Mouse (Mus musculus) kidney, postnatal 0 days (tissue): ENCODE results near the gene C4bp. TPM values are rescaled to one million over a fixed set of nuclear protein-coding genes. Genes with fewer than 3 reads are reported as not detected.
"Not testable (repeated sequence)": the region's sequence is repeated elsewhere in the genome, so short reads cannot be mapped to it uniquely, and the experiment has no call there.

Experiments
- ATAC-seq: fragments of 200-750 bp; cut with Nextera tagmentation; replicated peaks from 2 replicates; pipeline ENCODE4 v1.8.0; 2017; ENCODE audit warnings: low read depth, moderate number of reproducible peaks, moderate TSS enrichment, moderate library complexity; ENCODE audit not compliant: low FRiP score
- DNase-seq: peaks from one replicate; pipeline ENCODE4 v3.0.0-alpha.2; 2016; ENCODE audit warnings: low spot score
- H3K27ac ChIP-seq: fragments of 300-500 bp; sonication (generic); 2 replicates; pipeline ENCODE4 v1.5.1; 2014; ENCODE audit warnings: mild to moderate bottlenecking
- H3K27me3 ChIP-seq: fragments of 300-500 bp; sonication (generic); 2 replicates; pipeline ENCODE4 v1.6.1; 2014; ENCODE audit warnings: low read length, mixed read lengths; ENCODE audit not compliant: insufficient read depth
- H3K36me3 ChIP-seq: fragments of 300-500 bp; sonication (generic); 2 replicates; pipeline ENCODE4 v1.6.1; 2014; ENCODE audit warnings: low read length, mixed read lengths; ENCODE audit not compliant: insufficient read depth
- H3K4me1 ChIP-seq: fragments of 300-500 bp; sonication (generic); replicated peaks from 2 replicates; pipeline ENCODE4 v1.6.1; 2014; ENCODE audit warnings: antibody characterized with exemption, low read length, mixed read lengths; ENCODE audit not compliant: insufficient read depth
- H3K4me2 ChIP-seq: fragments of 300-500 bp; sonication (generic); 2 replicates; pipeline ENCODE4 v1.6.1; 2014; ENCODE audit warnings: mild to moderate bottlenecking, low read length, moderate library complexity, mixed read lengths
- H3K4me3 ChIP-seq: fragments of 300-500 bp; sonication (generic); replicated peaks from 2 replicates; pipeline ENCODE4 v1.5.1; 2014; ENCODE audit warnings: low read depth, low read length
- H3K9ac ChIP-seq: fragments of 300-500 bp; sonication (generic); 2 replicates; pipeline ENCODE4 v1.6.1; 2014; ENCODE audit warnings: low read depth, low read length
- H3K9me3 ChIP-seq: fragments of 300-500 bp; sonication (generic); replicated peaks from 2 replicates; pipeline ENCODE4 v1.6.1; 2016; ENCODE audit warnings: low read length, inconsistent platforms, mixed read lengths
- CTCF ChIP-seq: IDR thresholded peaks from 2 replicates; pipeline ENCODE4 v1.5.1; 2016; ENCODE audit warnings: antibody characterized with exemption, low read depth, mild to moderate bottlenecking, moderate library complexity
- WGBS: fragments of 180-500 bp; shearing (Covaris S2); extraction: QIAGEN DNeasy Blood & Tissue Kit; methylation state at CpG from one replicate; pipeline ENCODE4 v1.1.7; 2014; 5-methylcytosine and 5-hydroxymethylcytosine counted together
- polyA plus RNA-seq: library from polyadenylated mRNA; unstranded; fragments of >200 nt; fragmentation: Nextera tagmentation; extraction: Ambion mirVana; gene quantifications from 2 replicates; pipeline ENCODE4 v1.2.1, GENCODE M21; 2015

The C4bp gene
- polyA plus RNA-seq, 1 experiment from 2014 or later, result 3.6 TPM

DNA sequence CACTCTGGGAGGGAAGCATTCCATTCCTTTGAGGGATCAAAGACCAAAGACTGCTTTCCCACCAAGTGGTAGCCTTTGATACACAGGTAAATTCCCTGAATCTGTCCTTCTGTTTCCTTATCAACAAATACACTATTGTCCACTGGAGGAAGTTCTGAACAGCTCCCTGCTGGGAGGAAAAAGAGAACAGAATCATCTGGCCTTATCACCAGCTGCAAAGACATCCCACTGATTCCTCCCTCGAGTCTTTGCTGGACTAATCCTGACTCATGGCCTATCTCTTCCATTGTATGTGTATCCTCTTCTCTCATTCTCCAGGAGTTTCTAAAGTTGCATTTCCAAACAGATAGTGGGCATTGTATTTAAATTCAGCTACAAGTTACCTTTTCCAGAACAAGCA is 22.5 kb upstream of the C4bp start:
- no peaks in the 10 kb centered on the region for H3K36me3 ChIP-seq
- no peaks in the 10 kb centered on the region for H3K27me3 ChIP-seq
- no peak for TF ChIP-seq CTCF
- no peak for ATAC-seq
- H3K4me2 ChIP-seq, result no peak overlapping the region
- no peak overlapping the region for H3K9ac ChIP-seq
- 56% methylated on average over 1 of the region's 1 CpGs for WGBS
- DNase-seq, result no peak
- H3K4me3 ChIP-seq, result no peak overlapping the region
- H3K4me1 ChIP-seq, result no peaks in the 10 kb centered on the region
- no peak overlapping the region for H3K27ac ChIP-seq
- H3K9me3 ChIP-seq, result no peaks in the 10 kb centered on the region

DNA sequence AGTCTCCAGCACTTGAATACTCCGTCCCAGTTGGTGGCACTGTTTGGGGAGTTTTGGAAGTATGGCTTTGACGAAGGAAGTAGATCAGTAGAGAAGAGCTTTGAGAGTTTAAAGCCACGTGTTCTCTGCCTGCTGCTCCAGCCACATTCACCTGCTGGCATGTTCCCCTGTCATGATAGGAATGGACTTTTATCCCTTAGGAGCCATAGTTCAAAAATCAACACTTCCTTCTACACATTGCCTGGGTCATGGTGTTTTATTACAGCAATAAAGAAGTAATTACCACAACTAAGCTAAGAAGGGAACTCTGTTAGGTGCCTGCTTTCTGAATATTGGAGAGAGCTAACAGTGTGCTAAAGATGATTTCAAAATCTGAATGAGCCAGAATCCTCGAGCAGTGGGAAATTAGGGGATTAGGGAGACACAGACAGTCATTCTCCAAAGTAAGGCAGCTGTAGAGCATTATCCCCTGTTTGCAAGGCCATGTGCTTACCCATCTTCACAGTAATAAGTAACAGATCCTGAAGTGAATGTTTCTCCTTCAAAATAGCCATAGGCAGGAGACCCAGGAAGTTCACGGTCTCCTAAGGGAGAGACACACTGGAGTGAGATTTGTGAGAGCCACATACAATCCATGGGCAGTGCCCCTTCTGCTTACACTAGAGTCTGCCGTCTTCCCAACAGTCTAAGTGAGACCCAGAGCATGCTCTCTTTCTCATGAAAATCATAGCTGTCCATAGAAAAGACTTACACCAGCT is 20.4 kb upstream of the C4bp start:
- 64% methylated on average over 6 of the region's 6 CpGs for WGBS
- no peak for TF ChIP-seq CTCF
- H3K27ac ChIP-seq, result no peak overlapping the region
- DNase-seq (no peak), ATAC-seq (no peak)
- no peak overlapping the region for H3K4me2 ChIP-seq
- H3K9me3 ChIP-seq, result no peaks in the 10 kb centered on the region
- H3K36me3 ChIP-seq, result no peaks in the 10 kb centered on the region
- H3K4me1 ChIP-seq, result no peaks in the 10 kb centered on the region
- H3K9ac ChIP-seq, result no peak overlapping the region
- no peaks in the 10 kb centered on the region for H3K27me3 ChIP-seq
- H3K4me3 ChIP-seq, result no peak overlapping the region

DNA sequence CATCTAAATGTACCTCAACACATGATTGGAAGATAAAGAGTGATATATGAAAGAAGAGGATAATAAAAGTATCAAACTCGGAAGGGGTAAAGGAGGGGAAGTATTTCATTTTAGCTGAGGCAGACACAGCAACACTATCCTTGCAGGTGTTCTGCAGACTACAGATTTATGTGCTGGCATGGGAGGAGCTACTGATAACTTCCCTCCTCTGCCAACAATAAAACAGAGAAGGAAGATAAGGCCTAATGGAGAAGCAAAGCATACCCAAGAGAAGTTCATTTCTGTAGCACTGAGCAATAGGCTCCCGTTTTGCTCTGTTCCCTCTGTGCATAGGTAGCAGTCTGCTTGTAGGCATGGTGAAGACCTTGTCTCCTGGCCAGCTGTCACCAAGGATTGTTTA is 19.6 kb upstream of the C4bp start:
- H3K9me3 ChIP-seq, result no peaks in the 10 kb centered on the region
- H3K27ac ChIP-seq, result no peak overlapping the region
- no peaks in the 10 kb centered on the region for H3K27me3 ChIP-seq
- no peak overlapping the region for H3K4me2 ChIP-seq
- no peak for TF ChIP-seq CTCF
- no peak overlapping the region for H3K4me3 ChIP-seq
- DNase-seq, result no peak
- ATAC-seq, result no peak
- no peaks in the 10 kb centered on the region for H3K4me1 ChIP-seq
- H3K9ac ChIP-seq, result no peak overlapping the region
- H3K36me3 ChIP-seq, result no peaks in the 10 kb centered on the region
- 50% methylated on average over 2 of the region's 2 CpGs for WGBS

DNA sequence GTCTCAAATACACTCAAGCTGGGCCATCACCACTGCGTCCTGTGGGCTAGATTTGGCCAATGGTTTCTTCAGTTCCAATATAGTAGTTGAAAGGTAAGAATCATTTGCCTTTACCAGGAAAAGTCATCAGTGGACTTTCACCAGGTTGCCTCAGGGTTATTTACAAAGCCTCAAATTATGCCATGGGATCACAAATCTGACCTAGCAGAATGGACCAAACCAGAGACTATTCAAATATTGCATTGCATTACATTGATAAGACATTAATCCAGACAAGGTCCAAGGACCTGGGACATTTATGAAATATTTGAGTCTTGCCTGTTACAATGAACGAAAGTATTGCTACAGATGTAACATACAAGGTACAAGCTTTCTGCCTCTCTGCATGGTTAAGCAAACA is 17.1 kb upstream of the C4bp start:
- 87% methylated on average over 2 of the region's 2 CpGs for WGBS

DNA sequence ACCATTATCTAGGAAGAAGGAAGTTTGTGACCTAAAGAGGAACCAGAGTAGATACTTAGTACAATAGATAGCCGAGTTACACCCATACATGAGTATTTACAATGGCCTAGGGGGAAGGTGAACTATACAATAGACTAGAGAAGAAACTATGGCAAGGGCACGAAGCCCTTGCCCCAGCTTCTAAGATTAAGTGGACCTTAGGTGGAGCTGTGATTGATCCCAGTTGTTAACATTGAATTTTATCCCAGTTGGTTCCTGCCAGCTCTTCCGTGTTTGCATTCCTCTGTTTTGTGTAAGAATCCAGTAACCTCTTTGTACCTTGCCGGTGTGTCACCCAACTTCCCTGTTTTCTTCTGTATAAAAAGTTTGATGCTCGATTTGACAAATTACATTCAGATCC is 2.1 kb upstream of the C4bp start:
- not testable (repeated sequence) for H3K4me2 ChIP-seq, DNase-seq, H3K4me1 ChIP-seq, H3K27ac ChIP-seq, H3K4me3 ChIP-seq, H3K9ac ChIP-seq, H3K36me3 ChIP-seq, H3K27me3 ChIP-seq, ATAC-seq, H3K9me3 ChIP-seq
- 91% methylated on average over 5 of the region's 5 CpGs for WGBS

More for the DNA sequence above, 17.1 kb upstream of the C4bp start:
- Histone ChIP-seq H3K4me1 (no peaks in the 10 kb centered on the region), H3K9ac (no peak overlapping the region), H3K4me3 (no peak overlapping the region), H3K4me2 (no peak overlapping the region), H3K36me3 (no peaks in the 10 kb centered on the region), H3K9me3 (no peaks in the 10 kb centered on the region), H3K27me3 (no peaks in the 10 kb centered on the region), H3K27ac (no peak overlapping the region)
- TF ChIP-seq CTCF, result no peak
- ATAC-seq (no peak), DNase-seq (no peak)

DNA sequence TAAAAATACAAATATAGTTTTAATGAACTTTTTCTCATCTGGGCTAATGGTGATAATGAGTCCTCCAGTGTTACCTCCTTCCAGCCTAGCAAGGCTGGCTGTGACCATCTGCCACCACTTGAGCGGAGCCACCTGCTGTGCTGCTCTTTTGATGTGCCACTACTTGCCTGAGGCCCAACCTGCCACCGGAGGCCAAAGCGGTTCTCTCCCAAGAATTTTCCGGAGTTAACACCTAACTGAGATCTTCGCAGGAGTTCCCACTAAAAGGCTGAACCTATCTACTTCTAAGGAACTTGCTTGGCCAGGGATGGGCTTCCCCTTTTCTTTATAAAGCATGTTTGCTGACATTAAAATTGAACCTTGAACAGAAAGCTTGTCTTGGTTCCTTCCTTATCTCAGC is 1.8 kb downstream of the C4bp start:
- not testable (repeated sequence) for H3K4me1 ChIP-seq, ATAC-seq, H3K4me2 ChIP-seq, H3K4me3 ChIP-seq, H3K27ac ChIP-seq, DNase-seq, H3K27me3 ChIP-seq, H3K36me3 ChIP-seq, H3K9ac ChIP-seq, H3K9me3 ChIP-seq
- WGBS, result 27% methylated on average over 5 of the region's 5 CpGs

DNA sequence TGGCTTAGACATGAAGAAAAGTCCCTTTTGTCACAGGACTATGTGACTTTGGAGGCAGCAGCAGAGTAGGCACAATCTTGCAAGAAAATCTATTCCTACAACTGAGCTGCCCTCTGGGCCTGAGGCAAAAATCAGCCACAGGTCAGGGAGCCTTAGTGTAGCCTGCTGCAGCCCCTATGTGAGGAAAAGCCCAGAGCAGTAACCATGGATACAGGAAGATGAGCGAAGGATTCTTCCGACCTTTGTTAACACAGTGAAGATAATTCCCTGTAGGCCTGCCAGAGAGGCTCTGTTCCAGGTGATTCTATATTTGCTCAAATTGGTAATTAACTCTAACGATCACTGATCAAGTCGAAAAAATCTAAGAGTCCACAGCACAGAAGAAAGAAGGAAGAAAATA is 17.3 kb downstream of the C4bp start:
- ATAC-seq (no peak), DNase-seq (no peak)
- Histone ChIP-seq H3K9ac (no peak overlapping the region), H3K27ac (no peak overlapping the region), H3K4me2 (no peak overlapping the region), H3K9me3 (no peaks in the 10 kb centered on the region), H3K4me3 (no peak overlapping the region), H3K27me3 (no peaks in the 10 kb centered on the region), H3K36me3 (no peaks in the 10 kb centered on the region), H3K4me1 (no peaks in the 10 kb centered on the region)
- 86% methylated on average over 4 of the region's 4 CpGs for WGBS
- no peak for TF ChIP-seq CTCF
